Comparison of ENCODE assay signal across 1 mouse cellular context in genomic region chr11:78140665-78141064, GRCm38 (mm10).
A peak's percentile ranks its signal among the peaks of the same experiment; 100 is the strongest.
TF ChIP-seq lines count a peak whose summit lies in the region.

No protein-coding gene starts in this region.

TF ChIP-seq in MEL, 35 proteins besides CTCF, POLR2A, EP300 and RAD21:
- TF ChIP-seq ETS1 (IDR thresholded peaks at IDR 0.05; ENCODE audit: low read depth, low read length) = peak; percentile 61
- TF ChIP-seq JUND (IDR thresholded peaks at IDR 0.05; ENCODE audit: low read depth, low read length) = no peak
- TF ChIP-seq CHD1 (IDR thresholded peaks at IDR 0.05; ENCODE audit: low read depth, low read length) = no peak
- TF ChIP-seq TBP (IDR thresholded peaks at IDR 0.05; ENCODE audit: low read depth, low read length) = no peak
- TF ChIP-seq MYB (IDR thresholded peaks at IDR 0.05; ENCODE audit: low read depth, low read length) = no peak
- peak; percentile 82 for TF ChIP-seq TCF12 (IDR thresholded peaks at IDR 0.05; ENCODE audit: low read depth, low read length)
- TF ChIP-seq GATA1 (IDR thresholded peaks at IDR 0.05; ENCODE audit: low read depth, low read length) = peak; percentile 81
- no peak for TF ChIP-seq POLR2AphosphoS5 (IDR thresholded peaks at IDR 0.05; ENCODE audit: borderline replicate concordance, low read depth, low read length)
- peak; percentile 52; the same call in 1 of the 2 replicates for TF ChIP-seq HCFC1 (IDR thresholded peaks at IDR 0.05; ENCODE audit: low read depth, low read length)
- TF ChIP-seq GABPA (IDR thresholded peaks at IDR 0.05; ENCODE audit: low read depth, low read length) = no peak
- TF ChIP-seq MAX (IDR thresholded peaks at IDR 0.05; ENCODE audit: low read length) = peak; percentile 74
- TF ChIP-seq NRF1 (IDR thresholded peaks at IDR 0.05; ENCODE audit: insufficient read depth, low read depth, low read length, poor library complexity, severe bottlenecking) = no peak
- TF ChIP-seq SMC3 (IDR thresholded peaks at IDR 0.05; ENCODE audit: low read depth, low read length) = no peak
- no peak for TF ChIP-seq ZMIZ1 (IDR thresholded peaks at IDR 0.05; ENCODE audit: low read depth, low read length)
- 0 out of 2 replicates have a peak, but pooled peaks have one; percentile 13 for TF ChIP-seq CHD2 (IDR thresholded peaks at IDR 0.05; ENCODE audit: low read length)
- 0 out of 2 replicates have a peak, but pooled peaks have one; percentile 25 for TF ChIP-seq KAT2A (conservative IDR thresholded peaks at IDR 0.05; ENCODE audit: low read depth, low read length)
- TF ChIP-seq RCOR1 (IDR thresholded peaks at IDR 0.05; ENCODE audit: low read depth, low read length) = peak; percentile 40; the same call in 1 of the 2 replicates
- TF ChIP-seq ZNF384 (IDR thresholded peaks at IDR 0.05; ENCODE audit: low read depth, low read length) = 0 out of 2 replicates have a peak, but pooled peaks have one; percentile 16
- no peak for TF ChIP-seq USF1 (IDR thresholded peaks at IDR 0.05; ENCODE audit: low read depth, low read length)
- TF ChIP-seq SIN3A (IDR thresholded peaks at IDR 0.05; ENCODE audit: low read length) = peak; percentile 61
- TF ChIP-seq NELFE (IDR thresholded peaks at IDR 0.05; ENCODE audit: low read depth, low read length) = no peak
- no peak for TF ChIP-seq ZC3H11A (IDR thresholded peaks at IDR 0.05; ENCODE audit: low read depth, low read length)
- TF ChIP-seq MAFK (IDR thresholded peaks at IDR 0.05; ENCODE audit: borderline replicate concordance, low read depth, low read length) = 0 out of 2 replicates have a peak, but pooled peaks have one; percentile 32
- no peak for TF ChIP-seq MAZ (IDR thresholded peaks at IDR 0.05; ENCODE audit: low read depth, low read length)
- no peak for TF ChIP-seq TAL1 (IDR thresholded peaks at IDR 0.05; ENCODE audit: low read length)
- TF ChIP-seq UBTF (IDR thresholded peaks at IDR 0.05; ENCODE audit: borderline replicate concordance, insufficient read depth, low read depth, low read length) = no peak
- peak; percentile 32; the same call in 1 of the 2 replicates for TF ChIP-seq BHLHE40 (IDR thresholded peaks at IDR 0.05; ENCODE audit: borderline replicate concordance, low read depth, low read length)
- TF ChIP-seq ELF1 (IDR thresholded peaks at IDR 0.05; ENCODE audit: low read depth, low read length) = peak; percentile 52; the same call in 1 of the 2 replicates
- no peak; the same call in 1 of the 2 replicates for TF ChIP-seq MXI1 (IDR thresholded peaks at IDR 0.05; ENCODE audit: low read depth, low read length)
- peak; percentile 86; the same call in 1 of the 2 replicates for TF ChIP-seq MEF2A (IDR thresholded peaks at IDR 0.05; ENCODE audit: extremely low read depth, insufficient replicate concordance, low read depth, low read length, poor library complexity, severe bottlenecking)
- no peak for TF ChIP-seq USF2 (IDR thresholded peaks at IDR 0.05; ENCODE audit: borderline replicate concordance in 1 of 2, insufficient read depth in 1 of 2, low read depth in 1 of 2, low read length in 2 of 2)
- TF ChIP-seq E2F4 (IDR thresholded peaks at IDR 0.05; ENCODE audit: borderline replicate concordance, low read depth, low read length) = no peak
- no peak for TF ChIP-seq POLR2AphosphoS2 (IDR thresholded peaks at IDR 0.05; ENCODE audit: low read length)
- peak; percentile 56; the same call in 1 of the 2 replicates for TF ChIP-seq MYC (IDR thresholded peaks at IDR 0.05; ENCODE audit: low read depth, low read length)
- TF ChIP-seq ZKSCAN1 (IDR thresholded peaks at IDR 0.05; ENCODE audit: low read depth, low read length) = no peak
